Mouse (Mus musculus) neural tube, embryonic 15.5 days (tissue): ENCODE data around the gene Tulp3. TPM values are rescaled to one million over a fixed set of nuclear protein-coding genes. Genes with fewer than 3 reads are reported as not detected.

Experiments used
- ATAC-seq: fragments of 200-750 bp; cut with Nextera tagmentation; 2 replicates; pipeline ENCODE4 v1.8.0; 2017; ENCODE audit warnings: mild to moderate bottlenecking, moderate TSS enrichment, moderate library complexity; ENCODE audit not compliant: low FRiP score
- H3K27ac ChIP-seq: fragments of 300-500 bp; sonication (generic); replicated peaks from 2 replicates; pipeline ENCODE4 v1.5.1; 2015; ENCODE audit warnings: mild to moderate bottlenecking, inconsistent platforms
- H3K27me3 ChIP-seq: fragments of 300-500 bp; sonication (generic); replicated peaks from 2 replicates; pipeline ENCODE4 v1.6.1; 2015; ENCODE audit warnings: inconsistent platforms
- H3K36me3 ChIP-seq: fragments of 300-500 bp; sonication (generic); 2 replicates; pipeline ENCODE4 v1.6.1; 2015; ENCODE audit warnings: inconsistent platforms
- H3K4me1 ChIP-seq: fragments of 300-500 bp; sonication (generic); 2 replicates; pipeline ENCODE4 v1.6.1; 2015; ENCODE audit warnings: inconsistent platforms
- H3K4me2 ChIP-seq: fragments of 300-500 bp; sonication (generic); 2 replicates; pipeline ENCODE4 v1.6.1; 2015; ENCODE audit warnings: inconsistent platforms, mild to moderate bottlenecking, moderate library complexity
- H3K4me3 ChIP-seq: fragments of 300-500 bp; sonication (generic); replicated peaks from 2 replicates; pipeline ENCODE4 v1.5.1; 2015; ENCODE audit warnings: mild to moderate bottlenecking, inconsistent platforms
- H3K9ac ChIP-seq: fragments of 300-500 bp; sonication (generic); replicated peaks from 2 replicates; pipeline ENCODE4 v1.6.1; 2015; ENCODE audit warnings: mild to moderate bottlenecking, inconsistent platforms
- H3K9me3 ChIP-seq: fragments of 300-500 bp; sonication (generic); replicated peaks from 2 replicates; pipeline ENCODE4 v1.6.1; 2016; ENCODE audit warnings: inconsistent platforms
- WGBS: fragments of 180-500 bp; shearing (Covaris S2); methylation state at CpG from one replicate; pipeline ENCODE4 v1.1.7; 2015; ENCODE audit warnings: mixed read lengths; 5-methylcytosine and 5-hydroxymethylcytosine counted together
- polyA plus RNA-seq: library from polyadenylated mRNA; unstranded; fragments of >200 nt; fragmentation: Nextera tagmentation; extraction: Ambion mirVana; gene quantifications from 2 replicates; pipeline ENCODE4 v1.2.1, GENCODE M21; 2015

Tulp3 gene
- polyA plus RNA-seq, 1 experiment from 2014 or later: 19.1 TPM

DNA sequence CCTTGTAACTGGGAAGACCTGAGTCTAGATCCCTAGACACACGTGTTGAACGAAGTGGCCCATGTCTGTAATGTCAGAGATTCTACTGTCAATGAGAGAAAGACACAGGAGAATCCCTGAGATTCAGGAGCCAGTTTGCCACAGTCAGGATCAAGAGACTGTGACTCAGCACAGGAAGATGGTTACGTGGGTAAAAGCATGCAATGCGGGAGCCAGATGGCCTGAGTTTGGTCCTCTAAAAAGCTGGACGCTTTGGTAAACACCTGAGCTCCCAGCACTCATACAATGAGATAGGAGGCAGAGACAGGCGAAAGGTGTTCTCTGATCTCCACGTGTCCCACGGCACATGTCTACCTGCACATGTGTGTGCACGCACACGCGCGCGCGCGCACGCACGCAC lies 82.9 kb downstream of the Tulp3 start:
- no peaks in the 10 kb centered on the region for H3K27me3 ChIP-seq
- no peaks in the 10 kb centered on the region for H3K4me1 ChIP-seq
- no peak overlapping the region for H3K4me2 ChIP-seq
- H3K36me3 ChIP-seq: no peaks in the 10 kb centered on the region
- ATAC-seq: no peak
- no peaks in the 10 kb centered on the region for H3K9me3 ChIP-seq
- no peak overlapping the region for H3K4me3 ChIP-seq
- 95% methylated on average over 17 of the region's 17 CpGs for WGBS
- H3K27ac ChIP-seq: no peak overlapping the region
- no peak overlapping the region for H3K9ac ChIP-seq

Other genes starting within 250 kb of the Tulp3 start
- gene Tspan9, start 212.3 kb downstream of the Tulp3 start, polyA plus RNA-seq: 48.3 and 63.2 TPM in 2 replicates
- 0.89 and 0.93 TPM in 2 replicates for gene Tead4, start 55.0 kb downstream of the Tulp3 start, polyA plus RNA-seq
- gene Rhno1, start 7.1 kb upstream of the Tulp3 start, polyA plus RNA-seq: 72.2 and 85.9 TPM in 2 replicates
- gene Foxm1, start 7.1 kb upstream of the Tulp3 start, polyA plus RNA-seq: 5.3 and 11.7 TPM in 2 replicates
- 0.33 and 0.54 TPM in 2 replicates for gene Tex52, start 19.6 kb upstream of the Tulp3 start, polyA plus RNA-seq
- gene Gm44596, start 19.7 kb upstream of the Tulp3 start, polyA plus RNA-seq: not detected in 2 replicates
- 12.4 and 13.0 TPM in 2 replicates for gene Nrip2, start 43.4 kb upstream of the Tulp3 start, polyA plus RNA-seq
- gene Itfg2, start 69.1 kb upstream of the Tulp3 start, polyA plus RNA-seq: 44.0 and 46.5 TPM in 2 replicates
- gene Fkbp4, start 82.8 kb upstream of the Tulp3 start, polyA plus RNA-seq: 319 and 377 TPM in 2 replicates
- gene Pzp, start 170.9 kb upstream of the Tulp3 start, polyA plus RNA-seq: 0.09 and 0.47 TPM in 2 replicates
- 3.5 and 4.8 TPM in 2 replicates for gene A2ml1, start 225.8 kb upstream of the Tulp3 start, polyA plus RNA-seq